19 mouse cellular contexts compared by ENCODE assay signal in genomic region chr1:192293921-192294320, GRCm38 (mm10).
DNase-seq lines count a peak whose midpoint lies in the region; ATAC-seq lines count a peak whose summit lies in the region.
"Had no signal": no experiment of that assay in that cellular context is flagged by ENCODE, and none has a peak within 500 bp of the region (broad histone marks: within the 10 kb centered on the region; RNA-seq: fewer than 3 reads in every experiment).

No protein-coding gene starts in this region.

- no peak overlapping the region for H3K27ac ChIP-seq in heart, embryonic 10.5 days

- ATAC-seq in cerebellum, adult (ENCODE audit: insufficient number of reproducible peaks, low FRiP score, low TSS enrichment): no peak
- ATAC-seq: activated CD4-positive, CD25-positive, alpha-beta regulatory T cell, adult 4 months; CD4-positive, CD25-positive, alpha-beta regulatory T cell, adult 4 months; Patski had no signal

- H3K27me3 ChIP-seq in heart, embryonic 10.5 days (ENCODE audit: insufficient read depth, poor library complexity, severe bottlenecking): no peaks in the 10 kb centered on the region
- H3K27me3 ChIP-seq: Patski had no signal

- WGBS in heart, embryonic 10.5 days: 70% methylated on average over 3 of the region's 3 CpGs

- peak; percentile 51 for DNase-seq in cerebellum, adult 11-12 months
- DNase-seq in cerebellum, adult 11 months: no peak
- DNase-seq in cerebellum, adult 9-10 months: peak; percentile 56
- DNase-seq in cerebellum, adult 9-11 months: peak; percentile 56
- no peak for DNase-seq in cerebellum, adult 8-10 months
- peak; percentile 41 for DNase-seq in heart, adult 11 months
- DNase-seq in heart, embryonic 10.5 days (ENCODE audit: low spot score): no peak
- DNase-seq: adrenal gland, adult 2 months; adrenal gland, adult 8-10 months; adrenal gland, postnatal 10 days; adrenal gland, postnatal 14 days; adrenal gland, postnatal 25 days; adrenal gland, postnatal 36 days; B cell, adult 2 months had no signal

- H3K36me3 ChIP-seq in heart, embryonic 10.5 days: no peaks in the 10 kb centered on the region
- H3K36me3 ChIP-seq: G1E had no signal

- H3K4me1 ChIP-seq in heart, embryonic 10.5 days: no peaks in the 10 kb centered on the region

- H3K4me3 ChIP-seq in heart, embryonic 10.5 days: no peak overlapping the region

- H3K9me3 ChIP-seq in heart, embryonic 10.5 days: no peaks in the 10 kb centered on the region
- H3K9me3 ChIP-seq: G1E had no signal

Comparison
In these comparisons a context has a peak if more than half of its experiments do, and no peak if none do; other contexts are left out.
1. DNase-seq: peak in cerebellum, adult 11-12 months (single experiment), cerebellum, adult 9-10 months (single experiment), cerebellum, adult 9-11 months (single experiment) and heart, adult 11 months (single experiment); none in cerebellum, adult 11 months (single experiment), cerebellum, adult 8-10 months (single experiment) and heart, embryonic 10.5 days (single experiment).